Mouse (Mus musculus) liver, postnatal 0 days (tissue): ENCODE measurements around the gene Dffb.

Source experiments
- CTCF ChIP-seq: sonication (generic); IDR thresholded peaks from 2 replicates; pipeline ENCODE4 v1.5.1; 2016; ENCODE audit warnings: antibody characterized with exemption, low read depth
- EP300 ChIP-seq: IDR thresholded peaks from 2 replicates; pipeline ENCODE4 v1.6.1; 2016; ENCODE audit warnings: antibody characterized with exemption, low read depth, mild to moderate bottlenecking

- no peak for TF ChIP-seq EP300
- no peak for TF ChIP-seq CTCF
Observed at GRCm38 (mm10) chr4:154022407-154022806, 47.5 kb upstream of the Dffb start.
